Mouse (Mus musculus) hindbrain, embryonic 14.5 days (tissue): Measurements from ENCODE around the gene Npnt. TPM values are rescaled to one million over a fixed set of nuclear protein-coding genes. Genes with fewer than 3 reads are reported as not detected.

Source experiments
- ATAC-seq: fragments of 200-750 bp; cut with Nextera tagmentation; 2 replicates; pipeline ENCODE4 v1.8.0; 2017; ENCODE audit warnings: moderate number of reproducible peaks, mild to moderate bottlenecking, moderate TSS enrichment, moderate library complexity; ENCODE audit not compliant: low FRiP score
- DNase-seq: peaks from one replicate; pipeline ENCODE4 v3.0.0-alpha.2; 2015; ENCODE audit warnings: low spot score
- H3K27ac ChIP-seq: fragments of 300-500 bp; sonication (generic); 2 replicates; pipeline ENCODE4 v1.5.1; 2014; ENCODE audit warnings: mild to moderate bottlenecking, moderate library complexity
- H3K27me3 ChIP-seq: fragments of 300-500 bp; sonication (generic); 2 replicates; pipeline ENCODE4 v1.6.1; 2014; ENCODE audit warnings: mild to moderate bottlenecking, low read length, mixed read lengths; ENCODE audit not compliant: control insufficient read depth, insufficient read depth
- H3K36me3 ChIP-seq: fragments of 300-500 bp; sonication (generic); replicated peaks from 2 replicates; pipeline ENCODE4 v1.6.1; 2014; ENCODE audit not compliant: control insufficient read depth, insufficient read depth
- H3K4me1 ChIP-seq: fragments of 300-500 bp; sonication (generic); replicated peaks from 2 replicates; pipeline ENCODE4 v1.6.1; 2014; ENCODE audit warnings: antibody characterized with exemption, low read length, mixed read lengths; ENCODE audit not compliant: control insufficient read depth, insufficient read depth
- H3K4me2 ChIP-seq: fragments of 300-500 bp; sonication (generic); replicated peaks from 2 replicates; pipeline ENCODE4 v1.6.1; 2014; ENCODE audit warnings: mild to moderate bottlenecking, moderate library complexity
- H3K4me3 ChIP-seq: fragments of 300-500 bp; sonication (generic); replicated peaks from 2 replicates; pipeline ENCODE4 v1.5.1; 2014; ENCODE audit warnings: mild to moderate bottlenecking, low read length
- H3K9ac ChIP-seq: fragments of 300-500 bp; sonication (generic); 2 replicates; pipeline ENCODE4 v1.6.1; 2014
- H3K9me3 ChIP-seq: fragments of 300-500 bp; sonication (generic); 2 replicates; pipeline ENCODE4 v1.6.1; 2016; ENCODE audit warnings: low read length; ENCODE audit not compliant: control insufficient read depth
- WGBS: fragments of 180-500 bp; shearing (Covaris S2); extraction: QIAGEN DNeasy Blood & Tissue Kit; methylation state at CpG from one replicate; pipeline ENCODE4 v1.1.7; 2014; 5-methylcytosine and 5-hydroxymethylcytosine counted together
- polyA plus RNA-seq: library from polyadenylated mRNA; unstranded; fragments of >200 nt; fragmentation: Nextera tagmentation; extraction: Ambion mirVana; gene quantifications from 2 replicates; pipeline ENCODE4 v1.2.1, GENCODE M21; 2014

Gene Npnt
- polyA plus RNA-seq, 1 experiment from 2014 or later: 32.7 TPM

DNA sequence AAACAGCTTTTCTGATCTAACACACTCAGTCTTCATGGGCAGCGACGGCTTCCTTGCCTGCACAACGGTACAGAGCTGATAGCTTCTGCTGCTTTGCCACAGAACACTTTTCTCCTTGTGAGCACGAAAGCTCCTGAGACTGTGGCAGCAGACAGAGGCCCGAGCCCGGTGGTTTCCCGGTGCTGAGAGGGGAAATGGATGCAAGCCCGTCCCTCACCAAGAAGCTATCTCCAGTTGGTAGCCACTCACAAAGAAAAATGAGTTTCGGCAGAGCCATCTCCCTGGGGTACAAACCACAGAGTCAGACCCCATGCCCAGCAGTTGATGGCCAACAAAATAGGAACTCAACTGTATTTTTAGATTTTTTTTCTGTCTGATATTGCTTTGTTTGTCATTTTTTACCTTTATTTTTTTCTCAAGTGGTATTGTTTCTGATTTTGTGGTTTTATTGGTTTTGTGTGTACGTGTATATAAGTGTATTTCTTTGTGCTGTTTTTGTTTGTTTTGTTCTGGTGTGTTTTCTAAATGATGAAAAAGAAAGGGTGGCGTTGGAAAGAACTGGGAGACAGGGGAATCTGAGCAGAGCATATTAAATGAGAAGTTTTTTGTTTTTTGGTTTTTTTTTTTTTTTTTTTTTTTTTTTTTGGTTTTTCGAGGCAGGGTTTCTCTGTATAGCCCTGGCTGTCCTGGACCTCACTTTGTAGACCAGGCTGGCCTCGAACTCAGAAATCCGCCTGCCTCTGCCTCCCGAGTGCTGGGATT, 111.3 kb downstream of the Npnt start:
- H3K36me3 ChIP-seq: peaks cover 42% of the 10 kb centered on the region
- no peak overlapping the region for H3K4me2 ChIP-seq
- no peaks in the 10 kb centered on the region for H3K4me1 ChIP-seq
- no peaks in the 10 kb centered on the region for H3K9me3 ChIP-seq
- H3K9ac ChIP-seq: no peak overlapping the region
- no peak for ATAC-seq
- H3K27ac ChIP-seq: no peak overlapping the region
- no peak for DNase-seq
- H3K4me3 ChIP-seq: no peak overlapping the region
- 93% methylated on average over 14 of the region's 15 CpGs for WGBS
- no peaks in the 10 kb centered on the region for H3K27me3 ChIP-seq

DNA sequence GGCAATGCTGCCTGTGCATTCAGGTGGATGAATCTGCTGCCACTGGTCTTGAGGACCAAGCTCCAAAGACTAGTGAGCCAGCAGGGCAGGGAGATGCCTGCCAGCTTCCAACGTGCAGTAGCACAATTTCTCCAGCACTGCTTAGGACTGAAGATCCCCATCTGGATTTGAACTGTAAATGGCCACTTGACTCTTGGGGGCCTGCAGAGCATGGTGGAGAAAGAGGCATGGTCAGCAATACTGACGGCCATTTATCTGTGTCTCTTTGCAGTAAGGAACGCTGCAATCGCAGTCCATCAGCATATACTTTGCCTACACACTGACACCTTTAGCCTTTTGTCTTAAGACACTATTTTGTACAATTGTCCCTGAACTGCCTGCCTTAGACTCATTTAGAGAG, 113.0 kb downstream of the Npnt start:
- peaks cover 42% of the 10 kb centered on the region for H3K36me3 ChIP-seq
- DNase-seq: no peak
- 91% methylated on average over 4 of the region's 4 CpGs for WGBS
- H3K9me3 ChIP-seq: no peaks in the 10 kb centered on the region
- H3K27ac ChIP-seq: no peak overlapping the region
- H3K9ac ChIP-seq: no peak overlapping the region
- H3K4me2 ChIP-seq: no peak overlapping the region
- no peak for ATAC-seq
- H3K4me3 ChIP-seq: no peak overlapping the region
- no peaks in the 10 kb centered on the region for H3K27me3 ChIP-seq
- H3K4me1 ChIP-seq: no peaks in the 10 kb centered on the region

DNA sequence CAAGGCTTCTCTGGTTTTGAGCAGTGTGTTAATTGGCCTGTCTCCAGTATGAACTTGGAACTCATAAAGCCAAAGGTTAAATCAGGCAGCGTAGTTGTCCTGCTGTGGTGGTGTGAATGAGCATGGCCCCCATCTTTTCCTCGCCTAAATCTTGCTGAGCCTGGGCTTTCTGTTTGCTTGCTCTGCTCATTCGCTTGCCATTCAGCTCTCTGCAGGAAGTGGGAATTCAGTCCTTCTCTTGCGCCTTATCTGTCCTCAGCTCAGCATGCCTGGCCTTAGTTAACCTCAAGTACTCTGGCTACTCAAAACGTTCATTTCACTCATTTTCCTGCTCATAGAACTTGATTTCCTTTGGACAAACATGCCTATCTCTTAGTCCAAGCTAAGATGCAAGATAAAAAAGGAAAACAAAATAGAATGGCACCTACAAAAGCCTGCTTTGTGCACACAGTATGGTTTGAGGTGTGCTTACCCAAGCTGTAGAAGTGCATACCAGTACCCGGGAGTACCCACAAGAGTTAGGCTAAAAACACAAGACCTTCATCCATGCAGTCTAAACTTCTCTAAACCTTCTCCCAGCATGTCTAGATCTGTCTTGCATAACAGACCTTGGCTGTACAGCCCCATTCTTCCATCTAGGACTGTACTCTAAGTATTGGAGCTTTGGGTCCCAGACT, 114.8 kb downstream of the Npnt start:
- Histone ChIP-seq H3K9ac (no peak overlapping the region), H3K9me3 (no peaks in the 10 kb centered on the region), H3K4me2 (no peak overlapping the region), H3K27me3 (no peaks in the 10 kb centered on the region), H3K4me3 (no peak overlapping the region), H3K27ac (no peak overlapping the region), H3K36me3 (peaks cover 31% of the 10 kb centered on the region), H3K4me1 (no peaks in the 10 kb centered on the region)
- WGBS: 81% methylated on average over 6 of the region's 6 CpGs
- ATAC-seq: no peak
- no peak for DNase-seq

Other genes with a start within 250 kb of the Npnt start
- 17.6 and 18.2 TPM in 2 replicates for gene Ints12, start 141.5 kb upstream of the Npnt start, polyA plus RNA-seq
- gene Gstcd, start 141.7 kb upstream of the Npnt start, polyA plus RNA-seq: 3.8 and 4.6 TPM in 2 replicates